Mouse (Mus musculus): Measurements from ENCODE around the gene Sema4g. TPM values are rescaled to one million over a fixed set of nuclear protein-coding genes. Genes with fewer than 3 reads are reported as not detected.
"Not testable (repeated sequence)": the region's sequence is repeated elsewhere in the genome, so short reads cannot be mapped to it uniquely, and the experiment has no call there.

Gene Sema4g
- polyA plus RNA-seq, 1 experiment from 2014 or later = 2.1 TPM

- Histone ChIP-seq H3K36me3 (ENCODE audit: insufficient read depth) (peaks cover 25% of the 10 kb centered on the region), H3K9me3 (ENCODE audit: low read depth, low read length) (no peaks in the 10 kb centered on the region), H3K27ac (ENCODE audit: low read depth) (no peak overlapping the region), H3K9ac (no peak overlapping the region), H3K4me2 (peak overlapping the region; percentile 55), H3K4me3 (ENCODE audit: low read depth, low read length) (no peak overlapping the region), H3K27me3 (ENCODE audit: insufficient read depth, low read length) (no peaks in the 10 kb centered on the region), H3K4me1 (ENCODE audit: insufficient read depth) (0 out of 2 replicates have a peak, but pooled peaks cover 6% of the 10 kb centered on the region)
- peak; percentile 97 for DNase-seq
- peak; percentile 19; the same call in 1 of the 2 replicates for ATAC-seq (ENCODE audit: insufficient read depth)
- 38% methylated on average over 20 of the region's 20 CpGs for WGBS
- TF ChIP-seq CTCF (IDR thresholded peaks at IDR 0.05; ENCODE audit: low read depth) = peak; percentile 92
Measured at GRCm38 (mm10) chr19:45030746-45031693, 42.1 kb downstream of the Sema4g start.

GRCm38 (mm10) chr19:45031780-45032179 lies 42.9 kb downstream of the Sema4g start:
- peak; percentile 91 for TF ChIP-seq CTCF (IDR thresholded peaks at IDR 0.05; ENCODE audit: low read depth)
- Histone ChIP-seq H3K27ac (ENCODE audit: low read depth) (no peak overlapping the region), H3K9ac (no peak overlapping the region), H3K36me3 (ENCODE audit: insufficient read depth) (peaks cover 18% of the 10 kb centered on the region), H3K4me3 (ENCODE audit: low read depth, low read length) (no peak overlapping the region), H3K4me2 (no peak overlapping the region), H3K4me1 (ENCODE audit: insufficient read depth) (0 out of 2 replicates have a peak, but pooled peaks cover 6% of the 10 kb centered on the region), H3K9me3 (ENCODE audit: low read depth, low read length) (no peaks in the 10 kb centered on the region), H3K27me3 (ENCODE audit: insufficient read depth, low read length) (no peaks in the 10 kb centered on the region)
- WGBS = 20% methylated on average over 4 of the region's 4 CpGs
- ATAC-seq (ENCODE audit: insufficient read depth) = peak; percentile 50
- DNase-seq = peak; percentile 94

GRCm38 (mm10) chr19:45032570-45033332 lies 43.9 kb downstream of the Sema4g start:
- peak; percentile 63 for TF ChIP-seq CTCF (IDR thresholded peaks at IDR 0.05; ENCODE audit: low read depth)
- H3K9ac ChIP-seq = no peak overlapping the region; the same call in 1 of the 2 replicates
- H3K4me3 ChIP-seq (ENCODE audit: low read depth, low read length) = no peak overlapping the region
- peaks cover 10% of the 10 kb centered on the region for H3K36me3 ChIP-seq (ENCODE audit: insufficient read depth)
- H3K4me1 ChIP-seq (ENCODE audit: insufficient read depth) = 0 out of 2 replicates have a peak, but pooled peaks cover 6% of the 10 kb centered on the region
- no peaks in the 10 kb centered on the region for H3K27me3 ChIP-seq (ENCODE audit: insufficient read depth, low read length)
- WGBS = 51% methylated on average over 17 of the region's 17 CpGs
- no peak overlapping the region; the same call in 1 of the 2 replicates for H3K4me2 ChIP-seq
- H3K9me3 ChIP-seq (ENCODE audit: low read depth, low read length) = no peaks in the 10 kb centered on the region
- ATAC-seq (ENCODE audit: insufficient read depth) = no peak
- H3K27ac ChIP-seq (ENCODE audit: low read depth) = no peak overlapping the region
- DNase-seq = peak; percentile 73

DNA sequence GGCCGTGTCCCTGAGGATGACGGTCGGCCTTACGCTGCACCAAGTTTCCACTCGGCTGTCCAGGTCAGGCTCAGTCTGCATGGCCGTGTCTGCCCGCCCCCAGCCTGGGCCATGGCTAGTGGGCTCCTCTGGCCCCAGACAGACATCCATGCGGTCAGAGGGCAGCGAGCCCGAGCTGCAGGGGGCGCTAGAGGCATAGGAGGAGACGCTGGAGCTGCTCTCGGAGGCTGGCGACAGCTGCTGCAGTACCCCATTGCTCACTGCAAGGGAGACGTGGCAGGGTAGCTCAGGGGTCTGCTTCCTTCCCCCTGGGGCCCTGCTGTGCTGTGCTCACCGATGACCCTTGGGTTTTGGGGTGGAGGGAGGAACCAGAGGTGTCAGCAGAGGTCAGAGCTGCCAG lies 48.0 kb downstream of the Sema4g start:
- DNase-seq (peak; percentile 49), ATAC-seq (ENCODE audit: insufficient read depth) (no peak; the same call in 1 of the 2 replicates)
- no peak overlapping the region for H3K27ac ChIP-seq (ENCODE audit: low read depth)
- no peaks in the 10 kb centered on the region for H3K36me3 ChIP-seq (ENCODE audit: insufficient read depth)
- TF ChIP-seq CTCF (IDR thresholded peaks at IDR 0.05; ENCODE audit: low read depth) = peak; percentile 59
- peaks cover 19% of the 10 kb centered on the region for H3K27me3 ChIP-seq (ENCODE audit: insufficient read depth, low read length)
- no peaks in the 10 kb centered on the region for H3K9me3 ChIP-seq (ENCODE audit: low read depth, low read length)
- 26% methylated on average over 16 of the region's 16 CpGs for WGBS
- no peak overlapping the region for H3K4me3 ChIP-seq (ENCODE audit: low read depth, low read length)
- H3K9ac ChIP-seq = no peak overlapping the region
- no peak overlapping the region for H3K4me2 ChIP-seq
- H3K4me1 ChIP-seq (ENCODE audit: insufficient read depth) = 0 out of 2 replicates have a peak, but pooled peaks cover 3% of the 10 kb centered on the region

DNA sequence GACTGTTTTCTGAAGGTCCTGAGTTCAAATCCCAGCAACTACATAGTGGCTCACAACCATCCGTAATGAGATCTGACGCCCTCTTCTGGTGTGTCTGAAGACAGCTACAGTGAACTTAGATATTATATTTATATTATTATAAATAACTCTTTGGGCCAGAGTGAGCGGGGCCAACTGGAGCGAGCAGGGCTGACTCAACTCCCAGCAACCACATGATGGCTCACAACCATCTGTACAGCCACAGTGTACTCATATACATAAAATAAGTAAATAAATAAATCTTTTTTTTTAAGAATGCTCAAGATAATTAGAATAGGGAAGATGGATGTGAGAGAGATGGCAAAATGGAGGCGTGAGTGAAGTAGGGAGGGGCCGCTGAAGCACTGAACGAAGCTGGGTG lies 49.3 kb downstream of the Sema4g start:
- not testable (repeated sequence) for H3K36me3 ChIP-seq (ENCODE audit: insufficient read depth)
- peaks cover 20% of the 10 kb centered on the region for H3K27me3 ChIP-seq (ENCODE audit: insufficient read depth, low read length)

GRCm38 (mm10) chr19:45040214-45040613 lies 51.3 kb downstream of the Sema4g start:
- peaks cover 35% of the 10 kb centered on the region for H3K27me3 ChIP-seq (ENCODE audit: insufficient read depth, low read length)
- WGBS = 48% methylated on average over 13 of the region's 13 CpGs
- no peak for TF ChIP-seq CTCF (IDR thresholded peaks at IDR 0.05; ENCODE audit: low read depth)
- DNase-seq (no peak), ATAC-seq (ENCODE audit: insufficient read depth) (no peak)
- no peaks in the 10 kb centered on the region for H3K9me3 ChIP-seq (ENCODE audit: low read depth, low read length)
- no peak overlapping the region for H3K4me2 ChIP-seq
- no peaks in the 10 kb centered on the region for H3K36me3 ChIP-seq (ENCODE audit: insufficient read depth)
- no peak overlapping the region for H3K9ac ChIP-seq
- H3K4me1 ChIP-seq (ENCODE audit: insufficient read depth) = no peaks in the 10 kb centered on the region
- H3K4me3 ChIP-seq (ENCODE audit: low read depth, low read length) = no peak overlapping the region
- H3K27ac ChIP-seq (ENCODE audit: low read depth) = no peak overlapping the region

More for the DNA sequence above, 49.3 kb downstream of the Sema4g start:
- not testable (repeated sequence) for H3K9me3 ChIP-seq (ENCODE audit: low read depth, low read length); H3K4me3 ChIP-seq (ENCODE audit: low read depth, low read length); H3K27ac ChIP-seq (ENCODE audit: low read depth); DNase-seq; ATAC-seq (ENCODE audit: insufficient read depth); H3K9ac ChIP-seq; H3K4me2 ChIP-seq; H3K4me1 ChIP-seq (ENCODE audit: insufficient read depth)
- WGBS = 75% methylated on average over 7 of the region's 7 CpGs

All from lung, embryonic 14.5 days (tissue).